Mouse (Mus musculus): Measurements from ENCODE around the gene Dnah11.

The Dnah11 gene

DNA sequence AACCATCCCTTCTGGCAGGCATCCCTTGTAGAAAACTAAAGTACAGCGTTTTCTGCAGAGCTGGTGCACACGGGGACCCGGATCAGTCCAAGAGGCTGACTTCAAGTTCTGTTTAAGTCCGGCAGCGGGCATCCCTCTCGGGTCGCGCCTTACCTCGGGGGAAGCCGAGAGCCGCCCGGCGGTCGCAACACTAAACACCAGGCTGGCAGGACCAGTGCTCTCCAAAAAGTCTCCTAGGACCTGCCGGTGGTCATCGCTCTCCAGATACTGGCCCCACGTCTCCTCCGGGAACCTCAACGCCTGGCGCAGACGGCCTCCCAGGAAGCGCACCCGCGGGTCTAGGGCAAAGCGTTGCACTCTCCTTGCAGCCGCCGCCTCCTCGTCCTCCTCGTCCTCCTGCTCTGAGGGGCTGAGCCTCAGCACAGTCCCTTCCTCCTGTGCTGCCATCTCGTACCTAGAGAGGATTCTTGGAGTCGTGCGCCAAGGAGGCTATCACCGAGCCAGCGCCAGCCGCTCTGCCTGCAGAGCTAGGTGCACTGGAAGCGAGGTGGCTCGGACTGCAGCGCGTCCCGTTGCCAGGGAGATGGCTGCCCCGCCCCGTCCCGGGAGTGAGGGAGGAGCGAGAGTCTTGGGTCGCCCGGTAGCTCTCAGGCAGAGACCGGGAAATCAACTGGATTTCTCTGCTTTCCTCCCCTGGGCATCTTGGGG, at the start of gene Dnah11:
Gene Dnah11, minus strand, starts transcription at position 658 of the 708 bp plus-strand sequence.
- no peak for DNase-seq (ENCODE audit: low read depth, low spot score)

DNA sequence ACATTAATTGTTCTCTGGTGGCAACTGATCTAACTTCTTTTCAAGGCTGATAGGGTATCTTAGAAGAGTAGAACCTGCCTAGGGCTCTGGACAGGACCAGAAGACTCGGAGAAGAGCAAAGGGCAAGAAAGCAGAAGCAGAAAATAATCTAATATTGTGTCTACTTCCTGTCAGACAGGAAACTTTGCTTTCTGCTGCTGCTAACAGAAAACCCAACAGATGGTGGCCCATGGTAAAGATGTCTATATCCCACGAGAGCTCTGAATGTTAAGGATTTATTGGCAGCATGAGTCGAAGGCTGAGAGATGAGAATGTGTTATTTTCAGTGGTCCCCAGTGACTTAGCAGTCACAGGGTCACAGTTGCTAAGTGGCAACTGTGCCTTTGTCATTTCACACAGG, 22.3 kb upstream of the Dnah11 start:
- no peak for DNase-seq (ENCODE audit: low read depth, low spot score)

DNA sequence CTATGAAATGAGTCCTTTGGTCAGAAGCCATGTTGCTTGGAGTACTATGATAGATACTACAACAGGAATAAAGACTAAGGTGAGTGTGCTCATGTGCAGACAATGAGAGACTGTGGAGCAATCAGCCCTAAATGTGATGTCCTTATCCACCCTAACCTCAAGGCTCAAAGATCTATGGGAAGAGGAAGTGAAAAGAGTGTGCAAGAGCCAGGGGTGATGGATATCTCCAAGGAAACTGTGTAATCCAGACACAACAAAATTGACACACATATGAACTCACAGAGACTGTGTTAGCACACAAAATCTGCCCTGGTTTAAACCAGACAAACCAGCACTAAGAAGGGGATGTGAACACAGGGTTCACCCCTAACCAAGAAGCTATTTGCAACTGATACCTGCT, 21.2 kb upstream of the Dnah11 start:
- DNase-seq (ENCODE audit: low read depth, low spot score) = no peak

DNA sequence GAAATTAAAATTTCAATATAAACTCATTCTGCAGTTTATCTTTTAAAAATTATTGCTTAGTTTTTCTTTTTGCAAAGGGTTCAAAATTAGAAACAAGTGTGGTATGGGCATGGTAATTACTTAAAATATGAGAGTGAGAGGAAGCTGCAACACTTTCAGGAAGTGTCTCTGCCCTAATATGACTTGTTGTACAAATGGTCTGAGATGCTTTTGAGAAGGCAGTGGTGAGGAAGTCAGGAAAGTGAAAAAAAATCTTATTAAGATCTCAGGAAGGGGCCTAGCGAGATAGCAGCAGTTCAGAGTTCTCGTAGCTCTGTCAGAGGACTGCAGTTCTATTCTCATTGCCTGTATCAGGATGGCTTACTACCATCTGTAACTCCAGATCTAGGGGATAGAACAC, 13.3 kb upstream of the Dnah11 start:
- DNase-seq (ENCODE audit: low read depth, low spot score) = no peak

DNA sequence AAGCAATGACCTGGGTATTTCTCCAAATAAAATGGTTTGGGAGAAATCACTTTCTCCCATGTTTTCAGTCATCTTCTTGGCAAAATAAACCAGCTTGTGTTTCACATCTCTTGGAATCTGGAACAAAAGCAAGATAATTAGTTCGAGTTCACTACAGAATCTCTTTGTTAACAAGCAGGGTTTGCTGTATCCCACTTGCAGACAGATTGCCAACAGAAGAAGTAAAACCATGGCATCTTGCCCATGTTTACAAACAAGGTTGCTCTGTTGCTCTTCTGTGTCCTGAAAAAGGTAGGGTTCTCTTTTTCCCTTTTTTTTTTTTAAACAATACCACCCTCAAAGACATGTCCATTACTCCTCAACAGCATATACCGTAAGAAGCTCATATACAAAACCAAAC, 2.3 kb downstream of the Dnah11 start:
- no peak for DNase-seq (ENCODE audit: low read depth, low spot score)

DNA sequence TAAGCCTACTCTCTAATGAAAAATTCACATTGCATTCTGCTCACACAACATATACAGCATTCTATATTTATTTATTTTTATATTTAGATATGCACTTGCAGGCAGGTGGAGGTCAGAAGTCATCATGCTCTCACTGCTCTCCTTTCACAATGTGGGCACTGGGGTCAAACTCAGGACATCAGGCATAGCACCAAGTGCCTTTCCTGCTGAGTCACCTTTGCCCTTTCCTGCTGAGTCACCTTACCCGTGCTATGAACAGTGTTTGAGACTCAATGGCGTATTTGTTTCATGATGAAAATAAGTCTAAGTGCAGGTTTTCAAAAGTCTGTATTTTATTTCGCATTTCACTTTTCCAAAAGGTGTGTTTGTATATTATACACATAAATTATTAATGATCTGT, 9.3 kb downstream of the Dnah11 start:
- no peak for DNase-seq (ENCODE audit: low read depth, low spot score)

DNA sequence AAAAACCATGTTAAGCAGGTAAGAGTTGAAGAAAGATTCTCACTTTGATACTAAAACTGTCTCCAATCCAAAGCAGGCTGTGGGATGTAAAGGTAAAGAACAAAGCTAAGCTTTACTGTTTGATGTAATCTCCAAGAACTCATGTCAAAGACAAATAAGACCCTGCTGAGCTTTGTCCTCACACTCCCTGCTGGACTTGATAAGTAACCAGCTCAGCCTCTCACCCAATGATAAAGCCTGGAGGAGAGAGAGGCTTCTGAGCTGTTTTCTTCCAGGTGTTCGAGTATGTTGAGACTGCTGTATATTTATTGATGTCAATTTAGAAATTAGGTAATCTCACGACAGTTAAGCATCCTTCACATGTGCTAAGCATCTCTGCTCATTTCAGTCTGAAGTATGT, 11.2 kb downstream of the Dnah11 start:
- DNase-seq (ENCODE audit: low read depth, low spot score) = no peak

DNA sequence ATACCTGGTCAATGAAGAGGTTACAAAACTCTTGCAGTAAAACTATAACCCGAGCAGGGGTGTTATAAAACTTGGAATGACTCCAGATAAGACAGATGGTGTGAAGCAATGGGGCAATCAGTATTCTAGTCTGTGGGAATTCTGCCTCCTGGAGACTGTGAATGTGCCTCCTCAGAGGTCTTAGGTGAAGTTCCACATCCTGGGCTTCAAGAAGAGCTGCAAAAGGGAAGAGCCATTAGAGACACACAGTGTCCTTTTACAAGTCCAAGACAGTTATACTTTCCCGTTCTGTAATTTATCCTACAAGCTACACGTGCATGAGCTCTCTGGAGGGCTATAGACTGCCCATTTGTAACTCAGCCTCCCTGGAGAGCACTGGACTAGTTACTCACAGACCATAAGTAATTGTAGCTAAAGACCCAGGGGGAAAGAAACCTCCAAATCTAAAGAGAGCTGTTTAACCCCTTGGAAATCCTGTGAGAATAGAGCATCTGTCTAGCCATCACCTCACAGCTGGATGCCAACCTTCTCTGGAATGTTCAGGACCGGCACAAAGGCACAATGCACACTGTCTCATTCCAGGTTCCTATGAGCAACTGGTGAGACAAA, 11.9 kb downstream of the Dnah11 start:
- no peak for DNase-seq (ENCODE audit: low read depth, low spot score)

DNA sequence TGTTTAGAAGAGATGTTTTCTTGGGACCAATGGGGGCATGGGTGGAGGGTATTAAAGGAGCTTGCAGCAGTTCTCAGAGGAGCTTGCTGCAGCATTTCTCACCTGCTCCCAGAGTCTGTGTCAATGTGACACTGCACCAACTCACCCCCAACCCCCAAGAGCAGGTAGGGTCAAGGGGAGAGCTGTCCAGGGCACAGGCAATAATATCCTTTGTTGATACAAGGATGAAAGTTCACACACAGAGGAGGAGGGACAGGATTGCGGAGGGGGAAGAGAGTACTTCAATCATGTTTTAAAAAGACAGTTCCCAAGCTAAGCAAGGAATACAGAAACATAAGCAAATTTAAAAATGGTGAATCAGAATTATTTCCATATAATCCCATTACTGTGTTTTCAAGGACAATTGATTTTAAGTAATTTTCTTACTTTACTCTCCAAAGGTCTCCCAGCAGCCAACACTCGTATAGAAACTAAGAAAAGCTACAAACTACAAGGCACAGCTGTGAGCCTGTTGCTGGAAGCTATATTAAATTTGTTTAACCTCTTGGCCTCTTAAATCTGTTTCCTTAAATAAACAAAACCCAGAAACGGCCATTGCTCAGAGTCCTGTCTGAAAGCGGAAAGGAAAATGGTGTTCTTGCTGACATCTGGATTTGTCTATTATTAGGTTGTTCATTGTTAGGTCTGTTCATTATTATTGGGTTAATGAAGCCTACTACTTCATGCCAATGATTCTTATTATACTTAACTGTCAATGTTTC, 12.5 kb downstream of the Dnah11 start:
- no peak for DNase-seq (ENCODE audit: low read depth, low spot score)

DNA sequence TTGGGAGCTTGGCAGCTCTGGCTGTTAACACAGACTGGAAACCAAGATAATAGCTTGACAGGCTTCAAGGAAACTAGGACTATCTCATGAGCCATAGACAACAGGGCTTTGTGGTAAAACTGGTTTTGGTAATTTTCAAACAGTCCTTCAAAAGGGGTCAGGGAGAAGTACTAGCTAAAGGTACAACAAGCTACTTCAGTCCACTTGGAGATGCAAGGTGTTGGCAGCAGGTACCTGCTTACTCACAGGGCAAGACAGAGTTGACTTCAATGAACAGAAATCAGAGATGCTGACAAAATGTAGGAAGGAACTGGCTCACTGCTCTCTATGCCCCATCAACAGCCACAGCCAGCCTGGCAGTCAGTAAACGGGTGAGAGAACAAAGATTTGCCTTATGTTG, 14.1 kb downstream of the Dnah11 start:
- no peak for DNase-seq (ENCODE audit: low read depth, low spot score)

DNA sequence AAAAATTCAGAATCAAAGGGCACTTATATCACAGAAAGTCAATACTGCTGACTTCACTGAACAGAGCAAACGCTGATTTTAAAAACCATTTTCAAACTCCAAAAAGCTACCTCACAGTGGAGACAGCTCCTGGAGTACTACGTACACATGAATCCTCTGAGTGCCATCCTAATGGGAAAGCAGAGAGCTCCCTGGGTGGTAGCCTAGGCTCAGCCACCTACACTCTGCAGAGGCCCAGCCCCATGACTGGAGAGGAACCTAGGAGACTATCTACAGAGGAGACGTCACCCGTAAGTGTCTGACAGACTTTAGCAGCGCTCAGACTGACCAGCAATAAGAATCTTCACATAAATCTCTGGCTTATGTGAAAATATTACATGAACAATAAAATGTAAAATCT, 21.1 kb downstream of the Dnah11 start:
- no peak for DNase-seq (ENCODE audit: low read depth, low spot score)

DNA sequence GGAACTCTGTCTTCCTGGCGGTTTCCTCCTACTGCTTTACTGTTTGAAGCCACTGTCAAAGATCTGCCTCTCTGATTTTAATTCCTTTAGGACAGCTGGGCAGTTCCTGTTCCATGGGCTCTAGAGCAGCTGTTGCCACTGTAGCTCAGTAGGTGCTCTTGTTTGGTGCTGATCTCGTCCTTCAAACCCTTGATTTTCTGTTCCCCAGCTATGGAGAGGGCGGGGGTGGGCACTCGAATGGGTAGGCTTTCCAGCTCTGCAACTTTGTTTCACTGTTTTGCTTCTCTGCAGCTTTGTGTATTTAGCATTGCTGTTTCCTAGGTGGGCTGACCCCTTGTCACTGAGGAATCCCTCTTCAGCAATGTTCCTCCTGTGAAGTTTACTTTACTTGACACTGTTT, 34.1 kb downstream of the Dnah11 start:
- no peak for DNase-seq (ENCODE audit: low read depth, low spot score)

DNA sequence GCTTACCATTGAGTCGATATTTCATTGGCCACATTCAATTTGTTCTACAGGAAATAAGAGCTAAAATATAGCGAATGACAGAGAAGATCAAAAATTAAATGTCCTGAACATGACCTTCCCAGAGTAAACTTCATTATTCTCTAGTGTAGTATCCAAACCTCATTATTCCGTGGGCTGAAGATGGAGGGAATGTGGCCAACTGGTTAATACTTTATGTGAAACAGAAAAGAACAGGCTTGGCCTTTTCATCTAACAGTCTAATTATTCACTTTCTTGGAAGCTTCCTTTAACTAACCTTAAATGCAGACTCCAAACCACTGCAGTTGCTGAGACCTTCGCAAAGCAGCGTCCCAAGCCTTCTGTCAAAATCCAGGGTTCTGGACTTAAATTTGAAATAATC, 41.9 kb downstream of the Dnah11 start:
- DNase-seq (ENCODE audit: low read depth, low spot score) = no peak

DNA sequence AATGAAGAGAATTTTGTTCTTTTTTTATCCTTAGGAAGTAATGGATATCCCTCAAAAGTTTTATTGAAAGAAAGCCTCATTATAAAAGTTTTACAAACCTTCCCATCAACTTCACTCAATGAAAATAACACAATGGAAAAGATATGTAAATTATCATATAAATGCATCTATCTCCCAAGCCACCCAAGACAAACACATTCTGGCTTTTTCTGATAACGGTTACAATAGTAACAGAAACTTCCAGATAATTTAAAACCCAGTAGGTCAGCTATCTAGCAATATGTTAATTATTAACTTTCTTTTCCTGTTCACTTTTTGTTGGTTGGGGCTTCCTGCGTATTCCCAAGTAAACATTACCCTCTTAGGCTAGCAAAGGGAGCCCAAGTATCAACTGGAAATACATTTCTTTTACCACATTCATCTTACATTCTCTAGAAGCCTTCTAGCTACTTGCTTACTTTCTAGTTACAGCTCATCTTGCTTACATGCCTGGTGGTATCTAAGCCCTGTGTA, 51.3 kb downstream of the Dnah11 start:
- DNase-seq (ENCODE audit: low read depth, low spot score) = no peak

DNA sequence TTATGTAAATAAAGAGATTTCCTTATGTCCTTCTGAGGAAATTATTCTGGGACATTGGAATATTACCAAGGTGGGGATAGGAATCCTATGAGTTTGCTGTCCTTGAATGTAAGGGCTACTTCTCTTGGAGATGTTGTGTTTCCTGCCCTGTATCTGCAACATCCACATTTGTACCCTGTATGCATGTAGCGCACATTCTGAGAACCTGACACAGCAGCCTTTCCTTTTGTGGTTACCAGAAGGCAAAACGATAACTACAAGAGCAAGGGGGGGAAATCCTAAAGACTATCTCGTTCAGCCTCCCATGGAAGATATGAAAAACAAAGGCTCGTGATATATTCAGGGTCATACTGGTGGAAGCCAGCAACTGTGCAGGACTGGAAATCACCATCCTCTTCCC, 70.7 kb downstream of the Dnah11 start:
- DNase-seq (ENCODE audit: low read depth, low spot score) = no peak

DNA sequence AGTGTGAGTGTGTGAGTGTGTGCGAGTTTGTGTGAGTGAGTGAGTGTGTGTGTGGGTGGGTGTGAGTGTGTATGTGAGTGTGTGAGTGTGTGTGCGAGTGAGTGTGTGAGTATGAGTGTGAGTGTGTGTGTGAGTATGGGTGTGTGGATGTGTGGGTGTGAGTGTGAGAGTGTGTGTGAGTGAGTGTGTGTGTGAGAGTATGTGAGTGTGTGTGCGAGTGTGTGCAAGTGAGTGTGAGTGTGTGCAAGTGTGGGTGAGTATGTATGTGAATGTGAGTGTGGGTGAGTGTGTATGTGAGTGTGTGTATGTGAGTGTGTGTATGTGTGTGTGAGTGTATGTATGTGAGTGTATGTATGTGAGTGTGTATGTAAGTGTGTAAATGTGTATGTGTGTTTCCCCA, 79.2 kb downstream of the Dnah11 start:
- no peak for DNase-seq (ENCODE audit: low read depth, low spot score)

DNA sequence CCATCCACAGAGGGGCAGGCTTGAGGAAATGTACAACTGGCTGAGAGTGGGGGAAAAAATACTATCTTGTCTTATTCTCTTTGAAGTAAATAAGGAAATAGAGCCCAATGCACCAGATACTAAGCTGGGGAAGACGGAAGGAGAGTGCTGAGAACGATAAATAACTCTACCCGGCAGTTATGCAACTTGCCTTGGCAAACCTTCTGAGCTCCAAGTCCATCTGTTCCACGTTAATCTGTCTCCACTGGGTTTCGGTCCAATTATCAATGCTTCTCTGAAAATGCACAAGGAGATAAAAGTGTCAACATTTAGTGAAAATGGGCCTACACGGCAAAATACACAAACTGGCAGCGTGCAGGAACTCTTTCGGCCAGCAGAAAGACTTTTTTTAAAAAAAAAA, 86.2 kb downstream of the Dnah11 start:
- no peak for DNase-seq (ENCODE audit: low read depth, low spot score)

DNA sequence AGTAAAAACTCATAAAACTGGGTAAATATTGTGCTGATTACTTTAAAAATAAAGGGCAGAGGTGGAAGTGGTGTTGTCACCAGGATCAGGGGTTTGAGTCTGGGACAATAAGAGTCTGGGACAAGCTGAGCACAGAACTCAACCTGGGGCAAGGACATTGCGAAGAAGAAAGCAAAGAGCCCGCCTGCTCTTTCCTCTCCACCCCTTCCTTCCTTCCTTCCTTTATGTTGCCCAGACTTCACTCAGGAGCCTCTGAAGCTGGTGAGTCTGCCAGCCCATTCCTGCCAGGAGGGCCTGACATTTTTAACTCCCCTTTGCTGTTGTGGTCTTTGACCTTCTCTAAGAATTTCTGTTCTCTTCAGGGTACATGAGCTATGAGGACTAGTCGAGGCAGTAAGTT, 86.9 kb downstream of the Dnah11 start:
- no peak for DNase-seq (ENCODE audit: low read depth, low spot score)

DNA sequence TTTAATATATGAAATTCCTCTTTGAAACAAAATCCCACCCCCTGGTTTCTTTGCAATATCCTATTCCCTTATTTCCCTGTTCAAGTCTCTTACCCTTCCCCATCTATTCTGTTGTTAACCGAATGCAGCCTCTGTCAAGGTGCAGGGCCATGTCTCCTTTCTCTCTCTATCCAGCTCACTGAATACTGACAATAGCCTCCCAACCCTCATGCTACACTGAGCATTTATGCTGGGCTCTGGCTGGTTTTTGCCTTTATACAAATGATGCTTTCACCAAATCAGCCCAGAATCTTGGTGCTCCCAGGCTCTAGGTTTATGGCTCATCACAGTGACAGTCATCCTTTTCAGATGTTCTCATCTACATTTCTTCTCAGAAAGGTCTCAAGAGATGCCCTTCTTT, 91.1 kb downstream of the Dnah11 start:
- DNase-seq (ENCODE audit: low read depth, low spot score) = no peak

DNA sequence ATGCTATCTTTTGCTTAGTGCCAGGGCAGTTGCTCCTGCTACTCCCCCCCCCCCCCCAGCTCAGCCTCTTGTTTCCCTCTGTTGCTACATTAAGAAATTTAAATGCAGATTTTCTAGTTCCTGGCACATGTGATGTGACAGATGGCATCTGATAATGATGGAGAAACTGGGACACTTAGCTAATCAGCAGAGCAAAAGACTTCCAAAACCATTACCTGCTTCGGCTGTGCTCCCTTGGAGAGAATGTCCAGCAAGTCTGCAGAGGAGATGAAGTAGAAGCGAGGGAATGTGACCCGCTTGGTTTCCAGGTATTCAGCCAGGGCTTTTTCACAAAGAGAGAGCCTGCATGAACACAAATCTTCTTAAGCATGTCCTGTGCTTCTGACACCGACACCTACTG, 94.3 kb downstream of the Dnah11 start:
- no peak for DNase-seq (ENCODE audit: low read depth, low spot score)

DNA sequence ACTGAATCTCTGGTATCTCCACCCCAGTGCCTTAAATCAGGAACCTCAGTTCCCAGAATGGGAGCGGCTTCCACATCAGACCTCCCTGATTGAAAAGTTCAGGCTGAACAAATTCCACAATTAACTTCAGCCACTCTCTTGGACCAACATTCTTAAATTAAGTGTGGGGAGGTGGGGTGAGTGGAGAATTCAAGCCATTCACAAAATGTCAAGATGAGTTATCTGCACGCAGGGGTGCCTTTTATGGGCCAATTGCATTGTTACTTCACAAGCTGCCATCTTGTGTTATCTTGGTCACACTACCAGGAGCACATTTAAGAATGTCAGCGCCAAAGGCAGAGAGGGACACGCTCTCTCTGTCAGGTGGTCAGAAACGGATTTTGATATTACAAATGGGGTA, 99.1 kb downstream of the Dnah11 start:
- no peak for DNase-seq (ENCODE audit: low read depth, low spot score)

DNA sequence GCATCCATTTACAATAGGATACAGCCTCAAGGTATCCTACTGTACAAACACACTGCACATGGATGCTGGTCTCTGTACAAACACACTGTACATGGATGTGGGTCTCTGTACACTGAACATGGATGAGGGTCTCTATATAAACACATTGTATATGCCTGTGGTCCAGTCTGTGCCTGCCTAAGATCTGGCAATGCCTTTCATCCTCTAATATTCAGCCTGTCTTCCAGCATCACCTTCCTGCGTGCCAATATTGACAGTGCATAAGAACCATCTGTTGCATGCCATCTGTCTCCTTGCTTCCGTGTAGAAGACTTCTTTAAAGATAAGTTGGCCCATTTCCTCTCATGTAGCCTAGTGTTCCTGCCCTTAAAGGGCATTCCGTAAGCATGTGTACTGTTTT, 100.6 kb downstream of the Dnah11 start:
- no peak for DNase-seq (ENCODE audit: low read depth, low spot score)

DNA sequence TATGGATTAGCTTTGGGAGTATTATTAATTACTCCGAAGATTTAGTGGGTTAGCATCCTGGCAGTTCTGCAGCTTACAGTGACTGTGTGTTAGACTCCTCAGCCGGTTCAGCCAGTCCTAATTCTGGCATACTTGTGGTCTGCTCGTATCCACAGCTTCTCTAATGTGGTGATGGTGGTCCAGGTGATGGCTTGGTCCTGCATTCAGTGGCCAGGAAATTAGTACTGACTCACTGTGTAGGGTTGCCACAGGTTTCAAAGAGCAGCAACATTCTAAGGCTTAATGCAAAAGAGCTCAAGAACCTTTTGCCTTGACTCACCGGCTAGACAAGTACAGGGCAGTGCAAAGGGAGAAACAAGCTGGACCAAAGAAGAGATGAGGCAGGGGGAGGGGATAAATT, 103.9 kb downstream of the Dnah11 start:
- no peak for DNase-seq (ENCODE audit: low read depth, low spot score)

All from retina, adult 2 months (tissue).